ENCODE assay signal across 14 mouse cellular contexts in the genomic region with DNA sequence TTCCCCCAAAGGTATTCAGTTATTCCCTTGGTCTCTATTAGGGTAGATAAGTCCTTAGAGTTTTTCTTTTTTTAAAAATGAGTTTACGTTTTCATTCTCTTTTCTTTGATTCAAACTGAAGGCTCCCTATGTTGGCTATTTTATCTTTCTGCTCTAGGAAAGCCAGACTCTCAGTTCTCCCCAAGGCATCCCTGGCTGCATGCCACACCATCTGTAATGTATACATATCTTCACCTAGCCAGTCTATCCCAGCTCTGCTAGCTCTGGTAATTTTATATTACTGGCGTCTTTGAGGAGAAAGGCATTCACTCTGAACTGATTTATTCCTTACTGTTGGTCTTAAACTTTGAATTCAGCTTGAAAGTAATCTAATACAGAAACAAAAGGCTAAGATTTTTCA.
A peak's percentile ranks its signal among the peaks of the same experiment; 100 is the strongest.
DNase-seq lines count a peak whose midpoint lies in the region; ATAC-seq and TF ChIP-seq lines count a peak whose summit lies in the region.
"Had no signal": no experiment of that assay in that cellular context is flagged by ENCODE, and none has a peak within 500 bp of the region (broad histone marks: within the 10 kb centered on the region; RNA-seq: fewer than 3 reads in every experiment).

No protein-coding gene starts in this region.

- intact Hi-C loops in gastrocnemius, adult 2 months (cut with DNase I): no loop called here

- TF ChIP-seq POLR2A in limb, embryonic 14.5 days (IDR thresholded peaks at IDR 0.05; ENCODE audit: borderline replicate concordance, extremely low read depth, insufficient read depth, insufficient read length): no peak

- no peak for ATAC-seq in embryonic facial prominence, embryonic 11.5 days (replicated peaks; ENCODE audit: insufficient number of reproducible peaks, low FRiP score, low TSS enrichment, low read depth)
- peak; percentile 76 for ATAC-seq in limb, embryonic 14.5 days (ENCODE audit: low FRiP score, low read depth)
- ATAC-seq in CD4-positive, CD25-positive, alpha-beta regulatory T cell, adult 4 months: no peak
- ATAC-seq: intestine, postnatal 0 days; liver, postnatal 0 days had no signal

- TF ChIP-seq CTCF in gastrocnemius, adult 2 months (IDR thresholded peaks at IDR 0.05): no peak

- no peak overlapping the region for H3K4me3 ChIP-seq in embryonic facial prominence, embryonic 11.5 days (ENCODE audit: low read depth, low read length)
- no peak overlapping the region for H3K4me3 ChIP-seq in embryonic facial prominence, embryonic 10.5 days
- no peak overlapping the region for H3K4me3 ChIP-seq in limb, embryonic 14.5 days (replicated peaks; ENCODE audit: low read length)
- H3K4me3 ChIP-seq in gastrocnemius, adult 2 months: no peak overlapping the region
- H3K4me3 ChIP-seq: midbrain, embryonic 12.5 days; neural tube, embryonic 13.5 days had no signal

- no peaks in the 10 kb centered on the region for H3K9me3 ChIP-seq in embryonic facial prominence, embryonic 11.5 days (replicated peaks; ENCODE audit: control insufficient read depth, low read length)
- no peaks in the 10 kb centered on the region for H3K9me3 ChIP-seq in embryonic facial prominence, embryonic 10.5 days
- no peaks in the 10 kb centered on the region for H3K9me3 ChIP-seq in limb, embryonic 14.5 days (ENCODE audit: control insufficient read depth, low read length)
- H3K9me3 ChIP-seq: midbrain, embryonic 12.5 days; neural tube, embryonic 13.5 days had no signal

- H3K4me2 ChIP-seq in embryonic facial prominence, embryonic 11.5 days (ENCODE audit: low read depth, low read length): no peak overlapping the region
- no peak overlapping the region for H3K4me2 ChIP-seq in limb, embryonic 14.5 days (replicated peaks; ENCODE audit: low read depth, low read length, severe bottlenecking)
- H3K4me2 ChIP-seq: midbrain, embryonic 12.5 days; neural tube, embryonic 13.5 days had no signal

- 59% methylated on average over 2 of the region's 2 CpGs for WGBS in embryonic facial prominence, embryonic 11.5 days
- 73% methylated on average over 2 of the region's 2 CpGs for WGBS in embryonic facial prominence, embryonic 10.5 days
- 31% methylated on average over 2 of the region's 2 CpGs for WGBS in limb, embryonic 14.5 days

- no peaks in the 10 kb centered on the region for H3K36me3 ChIP-seq in embryonic facial prominence, embryonic 11.5 days (replicated peaks; ENCODE audit: control insufficient read depth, insufficient read depth, low read depth, low read length)
- H3K36me3 ChIP-seq in embryonic facial prominence, embryonic 10.5 days (replicated peaks): no peaks in the 10 kb centered on the region
- no peaks in the 10 kb centered on the region for H3K36me3 ChIP-seq in limb, embryonic 14.5 days (ENCODE audit: control insufficient read depth, insufficient read depth, low read length)
- H3K36me3 ChIP-seq: midbrain, embryonic 12.5 days; neural tube, embryonic 13.5 days had no signal

- no peak overlapping the region for H3K27ac ChIP-seq in embryonic facial prominence, embryonic 11.5 days (replicated peaks; ENCODE audit: low read depth, low read length)
- no peak overlapping the region for H3K27ac ChIP-seq in embryonic facial prominence, embryonic 10.5 days (replicated peaks)
- peak overlapping the region; percentile 33; the same call in 1 of the 2 replicates for H3K27ac ChIP-seq in limb, embryonic 14.5 days (replicated peaks; ENCODE audit: low read depth, low read length)
- no peak overlapping the region for H3K27ac ChIP-seq in gastrocnemius, adult 2 months
- H3K27ac ChIP-seq: midbrain, embryonic 12.5 days; neural tube, embryonic 13.5 days had no signal

- H3K9ac ChIP-seq in embryonic facial prominence, embryonic 11.5 days (replicated peaks; ENCODE audit: low read length): no peak overlapping the region
- no peak overlapping the region for H3K9ac ChIP-seq in limb, embryonic 14.5 days (ENCODE audit: low read depth, low read length, severe bottlenecking)
- H3K9ac ChIP-seq: liver, postnatal 0 days; midbrain, embryonic 12.5 days; neural tube, embryonic 13.5 days had no signal

- H3K4me1 ChIP-seq in embryonic facial prominence, embryonic 11.5 days (ENCODE audit: control insufficient read depth, insufficient read depth, low read length): no peaks in the 10 kb centered on the region
- H3K4me1 ChIP-seq in embryonic facial prominence, embryonic 10.5 days: no peaks in the 10 kb centered on the region
- H3K4me1 ChIP-seq in limb, embryonic 14.5 days (ENCODE audit: control insufficient read depth, insufficient read depth, low read length): 0 out of 2 replicates have a peak, but pooled peaks cover 4% of the 10 kb centered on the region
- H3K4me1 ChIP-seq: midbrain, embryonic 12.5 days had no signal

- peak; percentile 39 for DNase-seq in embryonic facial prominence, embryonic 11.5 days (ENCODE audit: low spot score)
- no peak for DNase-seq in embryonic facial prominence, embryonic 10.5 days (ENCODE audit: low spot score)
- DNase-seq in brain, adult 2 months (ENCODE audit: low read depth, low spot score): peak; percentile 82
- DNase-seq in frontal cortex, adult 2 months (ENCODE audit: extremely low spot score in 1 of 2, low spot score in 1 of 2): peak; percentile 59 to 81
- peak; percentile 85 for DNase-seq in limb, embryonic 14.5 days (ENCODE audit: low spot score)
- no peak for DNase-seq in Muller cell, postnatal 12 days (ENCODE audit: inconsistent ontology term)
- DNase-seq in gastrocnemius, adult 2 months: no peak
- DNase-seq: B cell, adult 2 months; heart, postnatal 10 days; liver, postnatal 0 days had no signal

- H3K27me3 ChIP-seq in embryonic facial prominence, embryonic 11.5 days (ENCODE audit: control insufficient read depth, insufficient read depth, low read length): no peaks in the 10 kb centered on the region
- H3K27me3 ChIP-seq in embryonic facial prominence, embryonic 10.5 days (replicated peaks; ENCODE audit: low read depth, poor library complexity, severe bottlenecking): no peaks in the 10 kb centered on the region
- H3K27me3 ChIP-seq in limb, embryonic 14.5 days (ENCODE audit: control insufficient read depth, insufficient read depth, low read length): no peaks in the 10 kb centered on the region
- H3K27me3 ChIP-seq: midbrain, embryonic 12.5 days; neural tube, embryonic 13.5 days had no signal

Comparison
In these comparisons a context has a peak if more than half of its experiments do, and no peak if none do; other contexts are left out.
1. DNase-seq: peak in embryonic facial prominence, embryonic 11.5 days (single experiment), brain, adult 2 months (single experiment), frontal cortex, adult 2 months (2 of 2) and limb, embryonic 14.5 days (single experiment); none in embryonic facial prominence, embryonic 10.5 days (single experiment), Muller cell, postnatal 12 days (single experiment) and gastrocnemius, adult 2 months (single experiment).